Mouse (Mus musculus) gastrocnemius, adult 8-10 months (tissue): Measurements from ENCODE around the gene Enkur. TPM values are rescaled to one million over a fixed set of nuclear protein-coding genes. Genes with fewer than 3 reads are reported as not detected.
A peak's percentile ranks its signal among the peaks of the same experiment; 100 is the strongest.

Experiments used
- DNase-seq, 2 experiments: peaks; one replicate each; pipeline ENCODE4 v3.0.0; 2022; ENCODE audit warnings: low spot score in 2 of 2
- total RNA-seq, 4 experiments: library from RNA; stranded (reverse); gene quantifications; 2 replicates each; pipeline ENCODE4 v1.2.4; 2022

Gene Enkur
- total RNA-seq, 4 experiments from 2014 or later, result 0.25 to 0.56 TPM; not detected in 2

DNA sequence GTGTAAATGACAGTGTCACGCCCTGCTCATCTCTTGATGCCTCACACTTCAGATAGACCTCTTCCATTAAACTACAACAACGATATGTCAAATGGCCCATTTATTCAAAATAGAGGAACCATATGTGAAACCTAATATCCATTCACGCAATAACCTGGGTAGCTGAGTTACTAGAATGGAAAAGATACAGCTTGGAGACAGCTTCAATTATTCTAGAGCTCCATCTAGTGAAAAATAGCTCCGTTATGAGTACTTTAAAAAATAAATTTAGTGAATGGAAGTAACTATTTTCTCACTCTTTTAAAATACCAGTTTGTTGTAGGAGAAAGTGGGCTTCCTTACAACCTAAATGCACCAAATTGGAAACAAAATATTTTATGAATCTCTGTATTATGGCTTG is 16.6 kb downstream of the Enkur start:
- DNase-seq, result no peak

DNA sequence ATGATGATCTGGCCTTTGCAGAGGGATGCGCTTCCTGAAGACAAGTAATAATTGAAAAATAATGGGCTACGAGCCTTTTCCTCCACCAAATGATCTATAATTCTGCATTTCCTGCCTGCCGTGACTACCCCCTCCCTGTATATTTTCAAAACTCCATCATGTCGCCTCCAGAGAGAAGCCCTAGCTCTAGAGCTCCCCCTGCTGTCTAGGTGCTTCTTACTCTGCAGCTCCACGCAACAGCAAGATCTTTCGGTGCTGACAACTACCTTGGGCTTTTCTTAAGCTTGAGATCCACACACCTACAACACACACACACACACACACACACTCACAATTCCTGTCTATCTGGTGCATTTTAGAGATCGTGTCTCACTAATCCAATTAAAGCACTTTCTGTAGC is 17.6 kb downstream of the Enkur start:
- DNase-seq, result peak; percentile 18 to 32

DNA sequence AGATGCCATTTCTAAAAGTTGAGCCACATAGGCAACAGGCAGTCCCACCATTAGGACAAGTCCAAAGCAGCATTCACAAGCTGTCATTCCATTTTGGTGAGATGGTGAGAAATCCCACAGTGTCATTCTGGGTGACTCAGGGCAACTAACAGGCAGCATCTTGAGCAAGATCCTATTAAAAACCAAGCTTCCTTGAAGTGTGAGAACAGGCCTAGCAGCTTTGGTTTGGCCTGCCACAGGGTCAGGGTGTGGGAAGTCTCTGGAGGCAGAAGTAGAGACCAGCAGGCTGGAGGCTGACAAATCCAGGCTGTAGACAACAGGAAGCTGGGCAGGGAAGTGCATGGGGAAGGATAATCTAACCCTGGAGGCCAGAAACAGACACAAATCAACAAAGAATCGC is 22.4 kb downstream of the Enkur start:
- peak in 1 of 2 experiments; percentile 28 for DNase-seq

DNA sequence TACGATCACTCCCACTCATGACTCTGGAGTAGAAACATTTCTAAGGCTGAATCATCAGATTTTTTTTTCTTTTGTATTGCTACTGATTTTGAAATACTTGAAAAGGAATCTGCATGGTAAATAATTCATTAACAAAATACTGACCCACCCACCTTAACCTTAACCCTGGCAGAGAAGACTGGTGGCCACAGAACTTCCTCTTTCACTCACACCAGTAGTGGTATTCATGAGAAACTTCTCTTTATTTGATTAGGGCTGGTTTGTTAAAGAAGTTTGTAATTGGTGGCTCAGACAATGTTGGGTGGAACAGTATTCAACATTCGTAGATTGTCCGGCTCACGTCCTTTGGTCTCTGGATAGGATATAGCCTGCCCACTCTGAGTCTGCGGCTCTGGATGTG is 26.0 kb downstream of the Enkur start:
- no peak for DNase-seq

GRCm38 (mm10) chr2:21172797-21173196 is 32.4 kb downstream of the Enkur start:
- DNase-seq, result no peak

DNA sequence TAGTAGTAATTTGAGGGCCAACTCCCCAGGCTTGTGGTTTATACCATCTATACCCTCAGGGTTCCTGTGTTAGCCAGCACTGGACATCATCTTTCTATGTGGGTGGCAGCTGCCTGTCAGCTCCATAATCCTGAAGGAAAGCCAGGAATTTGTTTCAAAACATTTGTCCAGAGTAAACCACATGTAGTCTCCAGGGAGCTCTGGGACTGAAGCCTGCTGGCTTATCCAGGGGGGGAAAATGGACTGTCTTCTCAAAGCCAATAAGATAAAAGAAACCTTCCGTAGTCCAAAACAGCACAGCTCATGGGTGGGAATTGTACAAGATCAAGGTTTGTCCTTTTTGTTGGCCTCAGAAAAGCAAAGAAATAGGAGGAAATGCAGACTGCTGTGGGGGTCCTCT is 37.2 kb downstream of the Enkur start:
- peak; percentile 14 to 38 for DNase-seq

GRCm38 (mm10) chr2:21164296-21164695 is 40.9 kb downstream of the Enkur start:
- peak in 1 of 2 experiments; percentile 53 for DNase-seq

DNA sequence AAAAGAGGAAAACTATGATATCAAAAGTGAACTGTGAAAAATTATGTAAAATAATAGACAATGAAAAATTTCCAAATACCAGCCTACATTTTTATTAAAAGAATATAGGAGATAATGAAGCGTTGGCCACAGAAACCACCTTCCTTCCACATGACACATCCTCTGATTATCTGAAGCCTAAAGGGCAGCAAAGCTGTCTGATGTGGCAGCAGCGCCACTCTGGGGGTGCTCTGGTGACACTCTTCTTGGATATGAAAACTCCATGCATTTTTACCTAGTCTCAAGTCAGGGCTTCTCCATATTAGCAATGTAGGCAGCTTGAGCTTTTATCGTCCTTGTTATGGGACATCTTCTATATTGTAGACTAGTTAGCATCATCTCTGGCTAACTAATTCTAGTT is 51.7 kb downstream of the Enkur start:
- DNase-seq, result no peak

DNA sequence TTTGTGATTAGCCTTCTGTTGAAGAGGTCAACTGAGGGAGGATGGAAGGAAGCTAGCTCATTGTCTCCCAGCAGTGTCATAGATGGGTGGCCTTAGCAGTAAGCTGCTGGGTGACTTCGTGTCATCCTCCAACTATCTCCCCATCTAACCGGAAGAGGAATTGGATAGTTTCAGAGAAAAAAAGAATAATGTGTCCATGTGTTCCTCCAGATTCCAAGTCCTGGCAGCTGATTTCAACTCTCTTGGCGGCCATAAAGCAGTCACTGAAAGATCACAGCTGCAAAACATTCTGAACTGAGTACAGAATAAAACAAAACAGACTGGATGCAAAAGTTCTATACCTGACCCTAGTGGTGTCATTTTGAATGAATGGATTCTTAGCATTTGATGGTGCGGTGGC is 58.0 kb downstream of the Enkur start:
- DNase-seq, result no peak

- DNase-seq, result no peak
These were observed 58.7 kb downstream of the Enkur start for GRCm38 (mm10) chr2:21146486-21146885.

DNA sequence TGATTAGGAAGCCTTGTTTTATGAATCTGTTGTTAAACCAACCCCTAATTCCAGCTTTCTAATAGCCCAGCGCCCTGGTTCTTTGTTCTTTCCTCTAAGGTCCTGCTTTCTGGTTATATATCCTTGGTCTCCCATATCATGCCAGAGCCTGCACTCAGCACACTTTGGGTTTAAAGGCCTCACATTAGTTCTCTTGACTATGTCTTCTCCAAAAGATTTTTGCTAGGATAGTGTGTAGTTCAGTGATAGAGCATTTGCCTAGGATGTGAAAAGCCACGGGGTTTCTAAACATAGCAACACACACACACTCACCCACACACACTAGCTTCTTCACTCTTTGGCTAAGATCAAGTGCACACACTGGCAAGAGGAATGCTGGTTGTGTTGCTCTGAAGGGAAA is 62.5 kb downstream of the Enkur start:
- DNase-seq, result no peak

- peak; percentile 48 to 58 for DNase-seq
These were observed 63.0 kb downstream of the Enkur start for GRCm38 (mm10) chr2:21142204-21142580.

DNA sequence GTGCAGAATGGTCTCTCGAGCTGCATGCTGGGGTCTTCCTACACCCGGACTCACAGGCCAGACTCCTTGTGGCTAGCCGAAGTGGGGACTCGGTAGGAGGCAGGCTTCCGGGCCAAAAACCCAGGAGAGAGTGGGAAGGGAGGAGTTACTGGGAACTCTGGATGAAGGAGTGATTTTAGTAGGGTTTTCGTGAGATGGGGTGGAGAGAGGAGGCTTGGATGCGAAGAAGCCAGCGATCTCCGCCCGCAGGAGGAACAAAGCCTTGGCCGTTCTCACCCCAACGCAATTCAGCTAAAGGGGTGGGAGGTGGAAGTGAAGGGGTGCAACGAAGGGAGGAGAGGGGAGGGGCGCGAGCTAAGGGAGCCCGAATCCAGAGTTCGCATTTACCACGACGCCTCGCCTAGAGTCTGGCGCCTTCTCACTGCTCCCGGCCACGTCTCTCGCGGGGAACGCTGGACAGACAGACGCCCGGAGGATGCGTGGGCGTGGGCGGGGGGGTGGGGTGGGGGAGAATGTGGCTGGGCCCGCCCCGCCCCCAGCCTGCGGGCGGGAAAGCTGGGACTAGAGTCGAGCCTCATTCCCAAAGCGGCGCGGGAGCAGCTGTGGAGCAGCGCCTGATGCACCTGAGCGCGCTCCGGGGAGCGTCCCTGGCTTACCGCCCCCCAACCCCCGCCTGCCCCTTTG is 63.5 kb downstream of the Enkur start:
- peak; percentile 18 to 48 for DNase-seq

DNA sequence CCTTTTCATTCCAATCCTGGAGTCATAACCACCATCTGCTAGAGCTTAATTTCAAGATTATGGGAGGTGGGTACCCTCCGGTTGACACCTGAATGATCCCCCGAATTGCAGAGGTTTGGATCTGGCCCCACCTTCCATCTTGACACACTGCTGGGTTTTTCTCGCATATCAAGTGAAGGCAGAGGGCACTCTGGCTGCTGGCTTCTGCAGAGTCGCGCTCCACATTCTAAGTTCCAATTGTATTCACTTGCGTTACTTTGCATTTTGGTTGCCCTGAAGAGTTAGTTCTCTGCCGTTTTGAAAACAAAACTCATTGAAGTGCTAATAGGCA is 64.0 kb downstream of the Enkur start:
- DNase-seq, result no peak

Other genes starting within 250 kb of the Enkur start
- gene Arhgap21, start 236.5 kb downstream of the Enkur start, total RNA-seq, result 10 to 100 TPM; 30.0 to 33.0 (median 30.3) TPM
- 1 to 10 TPM; 2.9 to 4.4 (median 4.0) TPM for gene Thnsl1, start 359 bp upstream of the Enkur start, total RNA-seq
- gene Gpr158, start 162.2 kb upstream of the Enkur start, total RNA-seq, result not detected